Mouse (Mus musculus) heart, embryonic 12.5 days (tissue): Measurements from ENCODE around the gene Hoxa7. TPM values are rescaled to one million over a fixed set of nuclear protein-coding genes. Genes with fewer than 3 reads are reported as not detected.

Experiments used
- ATAC-seq: fragments of 200-750 bp; cut with Nextera tagmentation; 2 replicates; pipeline ENCODE4 v1.8.0; 2017; ENCODE audit warnings: moderate TSS enrichment, moderate library complexity; ENCODE audit not compliant: insufficient number of reproducible peaks, low FRiP score
- H3K27ac ChIP-seq: fragments of 300-500 bp; sonication (generic); 2 replicates; pipeline ENCODE4 v1.5.1; 2016; ENCODE audit warnings: mild to moderate bottlenecking, moderate library complexity; ENCODE audit not compliant: poor library complexity, severe bottlenecking
- H3K27me3 ChIP-seq: fragments of 300-500 bp; sonication (generic); replicated peaks from 2 replicates; pipeline ENCODE4 v1.6.1; 2016; ENCODE audit warnings: mild to moderate bottlenecking, moderate library complexity
- H3K36me3 ChIP-seq: fragments of 300-500 bp; sonication (generic); 2 replicates; pipeline ENCODE4 v1.6.1; 2016; ENCODE audit warnings: mild to moderate bottlenecking, moderate library complexity
- H3K4me1 ChIP-seq: fragments of 300-500 bp; sonication (generic); replicated peaks from 2 replicates; pipeline ENCODE4 v1.6.1; 2016; ENCODE audit warnings: mild to moderate bottlenecking
- H3K4me2 ChIP-seq: fragments of 300-500 bp; sonication (generic); 2 replicates; pipeline ENCODE4 v1.6.1; 2016; ENCODE audit warnings: mild to moderate bottlenecking, moderate library complexity
- H3K4me3 ChIP-seq: fragments of 300-500 bp; sonication (generic); 2 replicates; pipeline ENCODE4 v1.5.1; 2016; ENCODE audit warnings: mild to moderate bottlenecking
- H3K9ac ChIP-seq: fragments of 300-500 bp; sonication (generic); 2 replicates; pipeline ENCODE4 v1.6.1; 2016; ENCODE audit warnings: mild to moderate bottlenecking, moderate library complexity
- H3K9me3 ChIP-seq: fragments of 300-500 bp; sonication (generic); replicated peaks from 2 replicates; pipeline ENCODE4 v1.6.1; 2016; ENCODE audit warnings: mild to moderate bottlenecking, moderate library complexity
- WGBS: fragments of 180-500 bp; shearing (Covaris S2); methylation state at CpG from one replicate; pipeline ENCODE4 v1.1.7; 2016; 5-methylcytosine and 5-hydroxymethylcytosine counted together
- polyA plus RNA-seq: library from polyadenylated mRNA; unstranded; fragments of >200 nt; fragmentation: Nextera tagmentation; extraction: Ambion mirVana; gene quantifications from 2 replicates; pipeline ENCODE4 v1.2.1, GENCODE M21; 2016

Hoxa7 gene
- polyA plus RNA-seq, 1 experiment from 2014 or later: not detected

DNA sequence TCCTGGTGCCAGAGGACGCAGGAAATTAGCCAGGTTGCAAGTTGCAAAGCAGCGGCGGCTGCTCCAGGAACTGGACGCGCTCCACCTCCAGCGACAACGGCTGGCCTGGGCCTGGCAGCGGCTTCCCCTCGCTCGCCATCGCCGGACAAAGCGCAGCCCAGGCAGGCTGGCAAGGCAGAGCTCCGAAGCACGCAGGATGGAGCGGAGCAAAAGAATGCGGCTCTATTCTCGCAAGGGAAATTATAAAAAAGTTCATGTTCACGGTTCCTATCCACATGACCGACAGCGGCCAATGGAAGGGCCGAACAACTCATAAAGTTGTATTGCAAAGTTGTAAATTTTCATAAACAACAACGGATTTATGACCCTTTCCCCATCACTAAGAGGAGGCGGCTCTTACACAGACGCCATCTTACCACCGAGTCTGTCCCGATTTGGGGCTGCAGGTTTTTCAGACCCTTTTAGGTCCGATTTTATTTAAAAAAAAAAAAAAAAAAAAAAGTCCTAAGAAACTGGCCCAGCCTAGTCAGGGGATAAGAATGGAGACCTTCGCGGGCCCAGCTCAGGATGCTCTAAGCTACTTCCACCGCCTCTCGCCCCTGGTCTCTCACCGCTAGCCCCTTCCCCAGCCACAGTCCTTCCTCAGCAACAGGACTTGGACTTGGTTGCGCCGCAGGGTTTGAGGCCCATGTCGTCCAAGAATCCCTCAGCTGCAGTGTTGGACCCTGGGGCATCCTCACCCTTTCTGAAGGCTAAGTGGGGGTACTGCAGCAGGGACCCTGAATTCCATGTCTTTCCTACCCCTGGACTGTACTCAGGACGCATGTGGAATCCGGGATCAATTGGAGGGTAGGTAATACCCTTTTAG lies 8.3 kb downstream of the Hoxa7 start, which contains the start of the genes Hoxa3 and Gm28308:
Gene Hoxa3 (minus strand): TSS at position 218 of the 868 bp plus-strand sequence.
Gene Gm28308 (minus strand): TSS at position 221 of the 868 bp plus-strand sequence.
- H3K4me2 ChIP-seq: peak within 1 kb of the TSS; percentile 51
- H3K4me1 ChIP-seq: peaks cover 24% of the 10 kb centered on the region
- no peak within 1 kb of the TSS for H3K9ac ChIP-seq
- H3K4me3 ChIP-seq: peak within 1 kb of the TSS; percentile 30
- H3K36me3 ChIP-seq: no peaks in the 10 kb centered on the region
- peaks cover 96% of the 10 kb centered on the region for H3K27me3 ChIP-seq
- no peak for ATAC-seq
- no peaks in the 10 kb centered on the region for H3K9me3 ChIP-seq
- H3K27ac ChIP-seq: no peak within 1 kb of the TSS
- 2% methylated on average over 38 of the region's 38 CpGs for WGBS

DNA sequence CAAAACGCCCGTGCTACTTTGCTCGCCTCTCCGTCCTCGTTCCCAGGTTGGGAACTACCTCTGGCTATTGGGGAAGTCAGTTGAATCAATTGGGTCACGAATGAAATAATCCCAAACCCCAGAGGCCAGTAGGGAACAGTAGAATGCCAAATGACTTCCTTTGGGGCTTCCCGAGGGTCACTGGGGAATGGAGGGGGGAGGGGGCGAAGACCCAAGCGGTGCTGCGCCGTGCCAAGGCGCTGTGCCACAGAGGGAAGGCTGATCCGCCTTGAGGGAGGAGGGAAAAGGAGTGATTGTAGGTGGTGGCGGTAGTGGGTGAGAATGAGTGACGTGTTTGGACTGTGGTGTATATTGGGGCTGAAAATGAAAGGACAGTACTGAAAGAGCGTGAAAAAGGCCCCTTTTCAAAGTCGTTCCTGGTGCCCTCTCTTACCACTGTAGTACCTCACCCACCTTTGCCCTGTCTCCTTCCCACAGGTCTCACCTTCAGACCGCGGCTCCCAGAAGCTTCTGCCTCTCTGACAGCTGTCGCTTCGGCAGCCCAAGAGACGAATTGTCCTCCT lies 9.0 kb downstream of the Hoxa7 start:
- H3K4me3 ChIP-seq: peak overlapping the region; percentile 30
- H3K4me1 ChIP-seq: peaks cover 25% of the 10 kb centered on the region
- peak overlapping the region; percentile 51 for H3K4me2 ChIP-seq
- no peaks in the 10 kb centered on the region for H3K9me3 ChIP-seq
- no peak for ATAC-seq
- no peaks in the 10 kb centered on the region for H3K36me3 ChIP-seq
- WGBS: 2% methylated on average over 22 of the region's 22 CpGs
- no peak overlapping the region for H3K27ac ChIP-seq
- peaks cover 96% of the 10 kb centered on the region for H3K27me3 ChIP-seq
- H3K9ac ChIP-seq: no peak overlapping the region

DNA sequence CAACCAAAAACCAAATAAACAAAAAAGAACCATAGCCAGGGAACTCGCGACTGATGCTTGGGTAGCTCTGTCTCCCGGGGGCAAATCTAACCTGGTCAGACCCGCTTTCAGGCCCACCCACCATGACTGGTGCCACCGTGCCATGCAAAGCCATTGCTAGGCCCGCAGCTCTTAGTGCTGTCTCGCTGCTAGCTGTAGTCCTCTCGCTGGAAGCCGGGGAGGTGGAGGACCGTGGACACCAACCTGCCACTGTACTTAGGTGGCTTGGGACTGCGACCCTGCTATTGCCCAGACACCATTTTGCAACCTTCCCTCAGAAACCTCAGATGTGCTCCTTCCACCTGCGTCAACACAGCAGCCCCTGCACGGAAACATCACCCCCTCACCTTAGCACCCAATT lies 9.7 kb downstream of the Hoxa7 start:
- 4% methylated on average over 13 of the region's 13 CpGs for WGBS
- no peak for ATAC-seq
- H3K9me3 ChIP-seq: no peaks in the 10 kb centered on the region
- no peak overlapping the region for H3K4me2 ChIP-seq
- H3K4me1 ChIP-seq: peaks cover 19% of the 10 kb centered on the region
- peaks cover 96% of the 10 kb centered on the region for H3K27me3 ChIP-seq
- H3K4me3 ChIP-seq: no peak overlapping the region
- H3K36me3 ChIP-seq: no peaks in the 10 kb centered on the region
- no peak overlapping the region for H3K9ac ChIP-seq
- no peak overlapping the region for H3K27ac ChIP-seq

DNA sequence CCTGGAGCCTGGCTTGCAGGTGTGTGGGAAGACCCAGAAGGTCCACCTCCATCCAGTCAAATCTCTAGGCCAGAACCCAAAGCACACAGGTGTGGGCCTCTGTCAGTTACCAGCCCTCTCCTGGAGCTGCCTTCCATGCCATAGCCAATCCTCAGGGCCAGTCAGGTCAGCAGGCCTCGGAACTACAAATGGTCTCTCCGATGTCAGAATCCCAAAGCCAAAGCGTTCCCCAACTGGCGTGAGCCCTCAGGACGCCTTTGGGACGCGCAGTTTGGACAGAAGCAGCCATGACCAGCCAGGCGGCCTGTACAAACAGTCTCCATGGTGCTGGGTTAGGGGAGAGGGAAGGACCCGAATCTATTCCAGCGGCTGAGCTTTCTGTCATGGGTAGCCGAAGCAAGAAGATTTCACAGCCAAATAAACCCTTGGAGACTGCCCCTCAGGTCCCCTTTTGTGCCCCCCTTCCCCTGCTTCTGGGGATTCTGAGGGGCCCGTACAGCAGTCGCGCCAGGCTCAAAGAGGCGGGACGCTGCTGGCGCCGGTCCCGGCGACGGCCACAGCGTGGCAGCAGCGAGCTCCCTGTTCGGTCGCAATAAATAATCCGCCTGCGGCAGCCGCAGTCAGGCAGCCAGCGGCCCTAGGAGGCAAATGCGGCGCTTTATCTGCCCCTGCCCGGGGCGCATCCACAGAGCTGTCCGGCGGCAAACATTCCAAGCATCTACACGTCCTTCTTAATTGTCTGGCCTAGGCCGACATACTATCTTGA lies 10.3 kb downstream of the Hoxa7 start:
- no peak overlapping the region for H3K9ac ChIP-seq

DNA sequence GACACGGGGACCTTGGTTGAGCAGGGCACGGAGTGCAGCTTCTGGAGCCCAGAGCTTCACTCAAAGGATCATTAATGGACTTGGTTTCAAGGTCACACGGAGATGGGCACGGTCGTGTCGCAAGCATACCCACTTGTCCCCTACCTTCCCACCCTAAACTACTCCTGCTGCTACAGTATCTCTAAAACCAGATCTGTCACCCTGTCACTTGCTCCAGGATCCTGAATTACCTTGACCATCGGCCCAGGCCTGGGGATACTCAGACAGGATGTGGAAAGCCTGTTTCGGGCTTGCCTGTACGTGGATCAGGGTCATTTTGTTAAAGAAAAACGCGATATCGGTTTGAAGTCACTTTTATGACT lies 12.0 kb downstream of the Hoxa7 start:
- Histone ChIP-seq H3K27ac (no peak overlapping the region), H3K27me3 (peaks cover 96% of the 10 kb centered on the region), H3K9me3 (no peaks in the 10 kb centered on the region), H3K9ac (no peak overlapping the region), H3K4me2 (no peak overlapping the region), H3K36me3 (no peaks in the 10 kb centered on the region), H3K4me3 (no peak overlapping the region), H3K4me1 (peaks cover 16% of the 10 kb centered on the region)
- no peak for ATAC-seq
- WGBS: 8% methylated on average over 12 of the region's 12 CpGs

More for the DNA sequence above, 10.3 kb downstream of the Hoxa7 start:
- no peak overlapping the region for H3K27ac ChIP-seq
- H3K27me3 ChIP-seq: peaks cover 96% of the 10 kb centered on the region
- ATAC-seq: peak; percentile 54
- no peak overlapping the region for H3K4me3 ChIP-seq
- H3K9me3 ChIP-seq: no peaks in the 10 kb centered on the region
- H3K4me1 ChIP-seq: peaks cover 16% of the 10 kb centered on the region
- H3K36me3 ChIP-seq: no peaks in the 10 kb centered on the region
- 2% methylated on average over 37 of the region's 37 CpGs for WGBS
- 0 out of 2 replicates have a peak overlapping the region, but pooled peaks have one; percentile 11 for H3K4me2 ChIP-seq

DNA sequence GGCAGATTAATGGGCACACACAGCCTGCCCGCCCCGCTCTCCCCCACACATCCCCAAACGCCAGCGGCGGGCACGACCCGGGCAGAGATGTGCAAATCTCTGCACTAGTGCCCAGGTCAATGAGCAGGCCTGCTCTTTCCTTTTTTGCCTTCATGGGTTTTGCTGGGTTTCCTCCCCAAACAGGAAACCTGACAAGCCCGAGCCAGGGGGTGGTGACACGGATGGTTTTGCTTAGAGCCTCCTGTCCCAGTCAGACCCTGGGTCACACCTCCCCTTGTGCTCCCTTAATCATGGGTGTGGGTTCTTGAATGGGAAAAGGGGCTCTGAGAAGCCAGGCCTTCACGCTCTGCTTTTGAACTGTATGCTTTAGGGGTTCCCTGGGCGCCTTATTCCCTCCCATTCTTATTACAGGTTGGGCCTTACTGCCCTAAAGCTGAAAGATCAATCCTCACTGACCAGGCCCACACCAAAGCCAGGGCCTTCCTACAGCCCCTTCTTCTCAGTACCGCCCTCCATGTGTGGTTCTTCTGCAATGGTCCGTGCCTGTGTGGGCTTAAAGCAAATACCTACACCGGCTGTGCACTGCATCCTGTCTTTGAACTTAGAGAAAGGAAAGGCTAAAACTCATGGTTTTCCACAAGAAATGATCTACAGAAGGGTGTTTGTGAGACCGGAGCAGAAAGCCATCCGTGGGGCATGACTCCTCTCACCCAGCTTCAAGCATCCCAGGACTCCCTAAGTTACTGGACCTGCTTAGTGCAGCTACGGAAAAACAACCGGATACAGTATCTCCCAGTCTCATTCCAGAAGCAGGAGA lies 12.6 kb downstream of the Hoxa7 start:
- Histone ChIP-seq H3K27me3 (peaks cover 96% of the 10 kb centered on the region), H3K9me3 (no peaks in the 10 kb centered on the region), H3K9ac (no peak overlapping the region), H3K27ac (no peak overlapping the region), H3K4me1 (peaks cover 22% of the 10 kb centered on the region), H3K4me2 (peak overlapping the region; percentile 49), H3K4me3 (peak overlapping the region; percentile 25), H3K36me3 (no peaks in the 10 kb centered on the region)
- no peak for ATAC-seq
- WGBS: 5% methylated on average over 18 of the region's 18 CpGs

DNA sequence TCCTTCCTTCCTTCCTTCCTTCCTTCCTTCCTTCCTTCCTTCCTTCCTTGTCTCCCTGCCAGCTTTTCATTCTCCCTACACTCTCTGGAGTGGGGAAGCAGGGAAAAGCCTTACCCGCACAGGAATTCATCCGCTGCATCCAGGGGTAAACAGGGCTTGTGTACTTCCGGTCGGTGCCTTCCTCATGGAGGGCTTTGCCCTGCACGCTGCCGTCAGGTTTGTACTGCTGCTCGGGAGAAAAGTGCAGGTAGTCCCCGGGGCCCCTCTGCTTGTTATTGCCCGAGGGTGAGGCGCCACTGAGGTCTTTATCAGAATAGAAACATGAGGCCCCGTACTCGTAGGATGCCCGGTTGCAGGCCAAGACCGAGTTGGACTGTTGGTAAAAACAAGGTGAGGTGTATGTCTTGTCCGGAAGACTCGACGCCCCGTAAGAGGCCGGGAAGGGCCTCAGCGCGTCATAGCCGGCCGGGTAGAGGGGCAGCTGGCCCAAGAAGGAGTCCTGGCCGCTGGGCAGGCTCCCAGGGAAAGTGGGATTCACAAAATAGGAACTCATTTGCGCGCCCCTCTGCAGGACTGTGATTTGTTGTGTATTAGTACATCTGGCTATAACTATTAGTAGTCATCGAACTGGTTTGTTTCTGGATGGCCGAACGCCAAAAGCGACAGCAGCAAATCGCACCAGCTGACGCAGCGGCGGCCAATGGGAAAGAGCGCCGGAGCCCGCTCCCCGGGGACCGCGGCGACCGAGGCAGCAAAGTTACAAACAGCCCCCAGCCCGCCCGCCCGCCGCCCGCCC lies 13.4 kb downstream of the Hoxa7 start, which contains the start of gene Hoxa6:
Gene Hoxa6 (minus strand): TSS at position 651 of the 796 bp plus-strand sequence.
- H3K36me3 ChIP-seq: no peaks in the 10 kb centered on the region
- H3K27ac ChIP-seq: no peak within 1 kb of the TSS
- peak within 1 kb of the TSS; percentile 49 for H3K4me2 ChIP-seq
- H3K4me3 ChIP-seq: peak within 1 kb of the TSS; percentile 25
- H3K27me3 ChIP-seq: peaks cover 98% of the 10 kb centered on the region
- WGBS: 1% methylated on average over 47 of the region's 47 CpGs
- no peak within 1 kb of the TSS for H3K9ac ChIP-seq
- H3K4me1 ChIP-seq: peaks cover 30% of the 10 kb centered on the region
- no peak for ATAC-seq
- no peaks in the 10 kb centered on the region for H3K9me3 ChIP-seq

DNA sequence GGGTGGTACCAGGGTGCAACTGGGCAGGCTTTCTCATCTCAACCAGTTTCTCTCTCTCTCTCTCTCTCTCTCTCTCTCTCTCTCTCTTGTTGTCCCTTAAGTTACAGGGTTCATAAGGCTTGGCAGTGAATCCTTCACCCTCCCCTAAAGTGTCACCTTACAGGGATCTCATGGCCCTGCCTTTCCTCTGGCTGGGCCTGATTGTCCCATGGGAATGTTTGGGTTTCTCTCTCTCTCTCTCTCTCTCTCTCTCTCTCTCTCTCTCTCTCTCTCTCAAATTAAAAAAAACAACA lies 14.0 kb downstream of the Hoxa7 start:
- Histone ChIP-seq H3K9ac (no peak overlapping the region), H3K9me3 (no peaks in the 10 kb centered on the region), H3K27ac (no peak overlapping the region), H3K4me3 (no peak overlapping the region), H3K4me2 (no peak overlapping the region), H3K4me1 (peaks cover 26% of the 10 kb centered on the region), H3K27me3 (peaks cover 98% of the 10 kb centered on the region), H3K36me3 (no peaks in the 10 kb centered on the region)
- ATAC-seq: no peak

DNA sequence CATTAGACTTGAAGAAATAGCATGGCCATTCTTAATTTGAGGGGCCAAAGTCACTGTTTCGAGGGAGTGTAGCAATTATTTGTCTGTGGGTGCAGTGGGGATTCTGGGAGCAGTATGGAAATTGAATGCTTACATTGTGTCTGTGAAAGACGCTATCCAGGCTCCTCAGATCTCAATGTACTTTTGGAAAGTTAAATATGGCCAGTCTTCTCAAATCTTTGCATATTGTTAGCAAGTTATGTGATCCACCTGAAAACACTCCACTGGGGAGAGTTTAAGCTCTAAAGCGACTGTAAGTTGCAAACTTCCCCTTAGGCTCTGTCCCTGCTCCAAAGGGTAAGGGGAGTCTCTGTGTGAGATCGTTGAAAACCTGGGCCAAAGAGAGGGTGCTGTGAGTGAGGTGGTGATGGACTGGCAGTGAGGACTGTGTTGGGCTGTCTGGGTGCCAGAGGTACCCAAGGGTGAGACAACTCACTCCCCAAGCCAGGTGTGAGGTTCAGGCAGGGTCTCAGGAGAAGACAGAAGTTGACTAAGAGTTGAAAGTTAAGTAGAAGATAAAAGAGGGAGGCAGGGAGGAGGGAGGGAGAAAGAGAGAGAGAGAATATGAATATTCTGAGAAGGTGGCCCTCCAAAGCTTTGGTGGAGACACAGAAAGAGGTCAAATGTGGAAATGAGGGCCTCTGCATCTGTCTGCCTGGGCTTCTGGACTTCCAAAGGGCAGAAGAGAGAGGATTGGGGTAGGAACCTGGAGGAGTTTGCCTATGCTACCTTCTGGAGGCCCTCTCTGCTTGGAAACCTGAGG lies 14.6 kb downstream of the Hoxa7 start:
- H3K4me2 ChIP-seq: no peak overlapping the region

More for the DNA sequence above, 14.6 kb downstream of the Hoxa7 start:
- Histone ChIP-seq H3K4me3 (no peak overlapping the region), H3K9ac (no peak overlapping the region), H3K36me3 (no peaks in the 10 kb centered on the region), H3K27ac (no peak overlapping the region), H3K9me3 (no peaks in the 10 kb centered on the region), H3K27me3 (peaks cover 97% of the 10 kb centered on the region), H3K4me1 (peaks cover 24% of the 10 kb centered on the region)
- 4% methylated on average over 4 of the region's 4 CpGs for WGBS
- no peak for ATAC-seq
